Mouse (Mus musculus): ENCODE results near the gene Ets1.

DNA sequence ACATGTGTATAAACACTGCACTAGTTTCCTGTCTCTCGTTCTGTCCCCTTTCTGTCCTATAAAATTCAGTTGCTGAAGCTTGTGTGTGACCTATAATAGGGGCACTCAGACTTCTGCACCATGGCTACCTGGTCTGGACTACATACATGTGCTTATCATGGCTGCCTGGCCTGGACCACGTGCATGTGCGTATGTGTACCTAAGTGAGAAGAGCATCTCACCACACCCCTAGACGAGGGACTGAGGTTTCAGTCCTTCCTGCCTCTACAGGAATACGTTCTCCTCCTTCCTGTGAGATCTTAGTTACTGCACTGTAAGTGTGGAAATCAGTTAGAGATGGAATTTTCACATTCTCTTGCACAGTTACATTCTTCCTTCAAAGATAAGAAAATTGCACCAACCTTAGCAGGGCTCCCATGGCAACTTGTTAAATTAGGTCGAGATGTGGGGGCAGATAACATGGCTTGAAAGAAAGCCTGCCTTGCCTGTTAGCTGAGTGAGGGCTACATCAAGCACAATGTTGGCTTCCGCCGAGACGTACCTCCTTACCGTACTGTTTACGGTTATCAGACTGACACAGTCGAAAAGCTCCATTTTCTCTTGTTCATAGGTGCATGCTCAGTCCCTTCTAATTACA, 104.8 kb downstream of the Ets1 start:
- TF ChIP-seq POLR2A (IDR thresholded peaks at IDR 0.05; ENCODE audit: insufficient read depth, low read length) (no peak), CTCF (IDR thresholded peaks at IDR 0.05; ENCODE audit: low read depth, low read length) (no peak), EP300 (IDR thresholded peaks at IDR 0.05; ENCODE audit: insufficient read depth, low read depth, low read length) (no peak)

Data from ES-Bruce4 (cell line).